Mouse (Mus musculus) midbrain, embryonic 10.5 days (tissue): ENCODE results near the gene Ppp1r12c. TPM values are rescaled to one million over a fixed set of nuclear protein-coding genes. Genes with fewer than 3 reads are reported as not detected.

Source experiments
- DNase-seq: peaks from one replicate; pipeline ENCODE4 v3.0.0-alpha.2; 2017; ENCODE audit warnings: low spot score
- H3K27ac ChIP-seq: fragments of 300-500 bp; sonication (generic); replicated peaks from 2 replicates; pipeline ENCODE4 v1.5.1; 2016; ENCODE audit warnings: mild to moderate bottlenecking
- H3K27me3 ChIP-seq: fragments of 300-500 bp; sonication (generic); 2 replicates; pipeline ENCODE4 v1.6.1; 2016; ENCODE audit warnings: low read depth, mild to moderate bottlenecking; ENCODE audit not compliant: poor library complexity, severe bottlenecking
- H3K36me3 ChIP-seq: fragments of 300-500 bp; sonication (generic); 2 replicates; pipeline ENCODE4 v1.6.1; 2016; ENCODE audit warnings: mild to moderate bottlenecking, moderate library complexity
- H3K4me1 ChIP-seq: fragments of 300-500 bp; sonication (generic); 2 replicates; pipeline ENCODE4 v1.6.1; 2016
- H3K4me3 ChIP-seq: fragments of 300-500 bp; sonication (generic); 2 replicates; pipeline ENCODE4 v1.5.1; 2016; ENCODE audit warnings: mild to moderate bottlenecking, moderate library complexity
- H3K9me3 ChIP-seq: fragments of 300-500 bp; sonication (generic); replicated peaks from 2 replicates; pipeline ENCODE4 v1.6.1; 2016; ENCODE audit warnings: mild to moderate bottlenecking
- WGBS: fragments of 180-500 bp; shearing (Covaris S2); methylation state at CpG from one replicate; pipeline ENCODE4 v1.1.7; 2016; 5-methylcytosine and 5-hydroxymethylcytosine counted together
- microRNA-seq: library from miRNA; unstranded; fragments of <30 nt; microRNA quantifications from one replicate; pipeline ENCODE4, GENCODE M21; 2017
- polyA plus RNA-seq: library from polyadenylated mRNA; unstranded; fragments of >200 nt; fragmentation: Nextera tagmentation; extraction: Ambion mirVana; gene quantifications from 2 replicates; pipeline ENCODE4 v1.2.1, GENCODE M21; 2016

Gene Ppp1r12c
- polyA plus RNA-seq, 1 experiment from 2014 or later = 33.5 TPM

- H3K27ac ChIP-seq = no peak overlapping the region
- 0 out of 2 replicates have a peak, but pooled peaks cover 4% of the 10 kb centered on the region for H3K9me3 ChIP-seq
- 81% methylated on average over 6 of the region's 6 CpGs for WGBS
- peaks cover 95% of the 10 kb centered on the region for H3K36me3 ChIP-seq
- H3K4me1 ChIP-seq = no peaks in the 10 kb centered on the region
- H3K4me3 ChIP-seq = no peak overlapping the region
- H3K27me3 ChIP-seq = no peaks in the 10 kb centered on the region
- peak; percentile 76 for DNase-seq
Measured at GRCm38 (mm10) chr7:4431548-4431947, 69.9 kb downstream of the Ppp1r12c start.

Small RNA genes within 50 kb of the gene (microRNA-seq; reads per million reads assigned to microRNA genes)
- not detected for gene Gm24605

Other genes with a start within 250 kb of the Ppp1r12c start
- gene Ncr1, start 164.0 kb downstream of the Ppp1r12c start, polyA plus RNA-seq = not detected in 2 replicates
- 0.21 and 0.25 TPM in 2 replicates for gene Gp6, start 103.9 kb downstream of the Ppp1r12c start, polyA plus RNA-seq
- gene Rdh13, start 56.0 kb downstream of the Ppp1r12c start, polyA plus RNA-seq = 34.9 and 35.8 TPM in 2 replicates
- gene Eps8l1, start 41.0 kb downstream of the Ppp1r12c start, polyA plus RNA-seq = 2.9 and 3.4 TPM in 2 replicates
- 4.7 and 6.0 TPM in 2 replicates for gene Tnnt1, start 14.7 kb upstream of the Ppp1r12c start, polyA plus RNA-seq
- gene Tnni3, start 22.5 kb upstream of the Ppp1r12c start, polyA plus RNA-seq = 2.0 and 2.3 TPM in 2 replicates
- 1.8 and 2.2 TPM in 2 replicates for gene Dnaaf3, start 30.8 kb upstream of the Ppp1r12c start, polyA plus RNA-seq
- 5.0 and 9.8 TPM in 2 replicates for gene Syt5, start 45.9 kb upstream of the Ppp1r12c start, polyA plus RNA-seq
- gene Ptprh, start 102.4 kb upstream of the Ppp1r12c start, polyA plus RNA-seq = not detected in 2 replicates
- 1.8 and 2.8 TPM in 2 replicates for gene Tmem86b, start 129.7 kb upstream of the Ppp1r12c start, polyA plus RNA-seq
- gene Ppp6r1, start 157.3 kb upstream of the Ppp1r12c start, polyA plus RNA-seq = 9.2 and 9.8 TPM in 2 replicates
- 132 and 142 TPM in 2 replicates for gene Hspbp1, start 183.4 kb upstream of the Ppp1r12c start, polyA plus RNA-seq
- 1.7 and 2.3 TPM in 2 replicates for gene Brsk1, start 188.9 kb upstream of the Ppp1r12c start, polyA plus RNA-seq
- 0.10 TPM in 2 replicates for gene Tmem150b, start 223.6 kb upstream of the Ppp1r12c start, polyA plus RNA-seq
- 91.6 and 103 TPM in 2 replicates for gene Kmt5c, start 238.4 kb upstream of the Ppp1r12c start, polyA plus RNA-seq